Mouse (Mus musculus) neural tube, embryonic 15.5 days (tissue): ENCODE results near the gene Thtpa. TPM values are rescaled to one million over a fixed set of nuclear protein-coding genes. Genes with fewer than 3 reads are reported as not detected.

Experiments
- ATAC-seq: fragments of 200-750 bp; cut with Nextera tagmentation; 2 replicates; pipeline ENCODE4 v1.8.0; 2017; ENCODE audit warnings: mild to moderate bottlenecking, moderate TSS enrichment, moderate library complexity; ENCODE audit not compliant: low FRiP score
- H3K27ac ChIP-seq: fragments of 300-500 bp; sonication (generic); replicated peaks from 2 replicates; pipeline ENCODE4 v1.5.1; 2015; ENCODE audit warnings: mild to moderate bottlenecking, inconsistent platforms
- H3K27me3 ChIP-seq: fragments of 300-500 bp; sonication (generic); replicated peaks from 2 replicates; pipeline ENCODE4 v1.6.1; 2015; ENCODE audit warnings: inconsistent platforms
- H3K36me3 ChIP-seq: fragments of 300-500 bp; sonication (generic); 2 replicates; pipeline ENCODE4 v1.6.1; 2015; ENCODE audit warnings: inconsistent platforms
- H3K4me1 ChIP-seq: fragments of 300-500 bp; sonication (generic); 2 replicates; pipeline ENCODE4 v1.6.1; 2015; ENCODE audit warnings: inconsistent platforms
- H3K4me2 ChIP-seq: fragments of 300-500 bp; sonication (generic); 2 replicates; pipeline ENCODE4 v1.6.1; 2015; ENCODE audit warnings: inconsistent platforms, mild to moderate bottlenecking, moderate library complexity
- H3K4me3 ChIP-seq: fragments of 300-500 bp; sonication (generic); replicated peaks from 2 replicates; pipeline ENCODE4 v1.5.1; 2015; ENCODE audit warnings: mild to moderate bottlenecking, inconsistent platforms
- H3K9ac ChIP-seq: fragments of 300-500 bp; sonication (generic); replicated peaks from 2 replicates; pipeline ENCODE4 v1.6.1; 2015; ENCODE audit warnings: mild to moderate bottlenecking, inconsistent platforms
- H3K9me3 ChIP-seq: fragments of 300-500 bp; sonication (generic); replicated peaks from 2 replicates; pipeline ENCODE4 v1.6.1; 2016; ENCODE audit warnings: inconsistent platforms
- WGBS: fragments of 180-500 bp; shearing (Covaris S2); methylation state at CpG from one replicate; pipeline ENCODE4 v1.1.7; 2015; ENCODE audit warnings: mixed read lengths; 5-methylcytosine and 5-hydroxymethylcytosine counted together
- polyA plus RNA-seq: library from polyadenylated mRNA; unstranded; fragments of >200 nt; fragmentation: Nextera tagmentation; extraction: Ambion mirVana; gene quantifications from 2 replicates; pipeline ENCODE4 v1.2.1, GENCODE M21; 2015

Thtpa gene
- polyA plus RNA-seq, 1 experiment from 2014 or later: 31.6 TPM

DNA sequence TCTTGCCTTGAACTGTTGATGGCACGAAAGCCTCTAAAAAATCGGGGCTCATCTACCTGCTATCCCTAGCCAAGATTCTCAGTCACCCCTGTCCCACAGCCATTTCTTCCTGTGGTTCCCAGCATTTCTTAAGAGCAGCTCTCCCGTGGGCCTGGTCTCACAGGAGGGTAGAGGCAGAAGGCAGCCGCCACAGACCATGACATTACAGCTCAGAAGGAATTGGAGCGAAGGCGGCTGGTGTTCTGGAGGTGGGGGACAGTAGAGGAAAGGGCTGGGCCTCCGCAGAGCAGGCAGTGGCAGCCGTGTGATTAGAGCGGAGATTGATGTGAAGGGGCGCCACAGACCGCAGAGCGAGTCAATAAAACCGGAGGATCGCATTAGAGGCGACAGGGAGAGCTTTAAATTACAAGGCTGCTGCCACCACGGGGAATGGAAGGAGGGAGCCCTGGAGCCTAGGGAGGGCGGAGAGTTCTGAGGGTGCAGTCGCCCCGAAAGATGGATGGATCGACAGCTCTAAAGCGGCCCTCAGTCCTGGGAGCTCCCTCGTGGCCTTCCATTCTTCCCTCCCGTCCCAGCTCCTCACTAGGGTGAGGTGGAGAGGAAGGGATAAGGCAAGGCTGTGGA is 16.1 kb upstream of the Thtpa start:
- Histone ChIP-seq H3K9ac (peak overlapping the region; percentile 45), H3K9me3 (no peaks in the 10 kb centered on the region), H3K27me3 (no peaks in the 10 kb centered on the region), H3K4me2 (peak overlapping the region; percentile 49), H3K4me3 (peak overlapping the region; percentile 5; the same call in 1 of the 2 replicates), H3K4me1 (peaks cover 64% of the 10 kb centered on the region), H3K36me3 (peaks cover 16% of the 10 kb centered on the region), H3K27ac (peak overlapping the region; percentile 87)
- peak; percentile 70 for ATAC-seq
- WGBS: 1% methylated on average over 23 of the region's 23 CpGs

DNA sequence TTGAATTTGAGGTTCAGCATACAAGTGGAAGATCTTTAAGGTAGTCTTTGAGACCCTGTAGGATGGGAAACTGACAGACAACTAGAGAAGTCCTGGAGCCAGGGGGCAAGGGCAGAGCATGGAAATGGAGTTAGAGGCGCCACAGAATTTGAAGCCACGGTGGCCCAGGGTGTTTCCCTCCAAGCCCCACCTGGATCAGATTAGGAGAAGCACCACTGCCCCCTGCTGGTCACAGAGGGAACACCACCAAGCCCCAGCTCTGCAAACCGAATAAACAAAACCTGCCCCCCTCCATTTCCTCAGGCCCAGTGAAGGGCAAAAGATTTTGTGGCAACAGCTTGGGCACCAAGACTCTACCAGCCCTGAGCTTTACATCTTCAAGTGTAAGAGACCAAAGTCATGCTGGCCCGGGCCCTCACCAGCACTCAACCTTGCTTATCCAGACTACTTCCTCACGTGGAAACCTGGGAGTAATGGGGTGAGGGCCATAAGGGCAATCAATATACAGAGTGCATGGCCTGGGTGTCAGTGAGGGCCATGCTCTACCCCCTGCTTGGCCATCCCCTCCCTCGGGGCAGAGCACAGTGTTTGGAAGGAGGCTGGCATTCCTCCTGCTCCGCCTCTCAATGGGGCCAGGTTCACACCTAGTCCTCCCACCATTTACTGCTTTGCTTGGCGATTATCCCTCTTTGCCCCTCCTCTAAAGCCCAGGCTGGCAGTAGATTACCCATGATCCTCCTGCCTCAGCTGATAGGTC is 15.2 kb upstream of the Thtpa start:
- Histone ChIP-seq H3K4me2 (peak overlapping the region; percentile 49), H3K4me3 (no peak overlapping the region), H3K27me3 (no peaks in the 10 kb centered on the region), H3K36me3 (peaks cover 7% of the 10 kb centered on the region), H3K9ac (peak overlapping the region; percentile 45), H3K27ac (peak overlapping the region; percentile 87), H3K4me1 (peaks cover 71% of the 10 kb centered on the region), H3K9me3 (no peaks in the 10 kb centered on the region)
- ATAC-seq: peak; percentile 49; the same call in 1 of the 2 replicates
- WGBS: 15% methylated on average over 8 of the region's 8 CpGs

DNA sequence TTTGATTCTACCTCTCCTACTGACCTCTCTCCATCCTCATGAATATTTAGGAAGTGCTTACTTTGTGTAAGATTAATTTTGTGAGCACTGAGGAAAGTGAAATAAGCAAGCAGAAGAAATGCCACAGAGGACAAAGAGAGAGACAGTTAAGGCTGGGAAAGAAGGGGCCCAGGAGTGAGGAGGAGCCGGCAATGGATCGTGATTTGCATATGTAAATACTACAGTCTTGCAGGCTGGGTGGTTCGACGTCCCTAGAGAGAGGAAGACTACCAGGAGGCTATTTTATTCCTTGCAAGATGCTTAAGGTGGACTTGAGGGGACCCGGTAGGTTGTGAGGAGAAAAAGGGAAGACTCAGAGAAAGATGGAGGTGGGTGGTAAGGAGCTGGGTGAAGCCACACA is 13.5 kb upstream of the Thtpa start:
- no peaks in the 10 kb centered on the region for H3K9me3 ChIP-seq
- ATAC-seq: no peak
- H3K27me3 ChIP-seq: no peaks in the 10 kb centered on the region
- no peak overlapping the region for H3K4me2 ChIP-seq
- H3K36me3 ChIP-seq: no peaks in the 10 kb centered on the region
- H3K4me1 ChIP-seq: peaks cover 74% of the 10 kb centered on the region
- no peak overlapping the region for H3K4me3 ChIP-seq
- peak overlapping the region; percentile 66 for H3K27ac ChIP-seq
- 11% methylated on average over 5 of the region's 5 CpGs for WGBS
- H3K9ac ChIP-seq: no peak overlapping the region

DNA sequence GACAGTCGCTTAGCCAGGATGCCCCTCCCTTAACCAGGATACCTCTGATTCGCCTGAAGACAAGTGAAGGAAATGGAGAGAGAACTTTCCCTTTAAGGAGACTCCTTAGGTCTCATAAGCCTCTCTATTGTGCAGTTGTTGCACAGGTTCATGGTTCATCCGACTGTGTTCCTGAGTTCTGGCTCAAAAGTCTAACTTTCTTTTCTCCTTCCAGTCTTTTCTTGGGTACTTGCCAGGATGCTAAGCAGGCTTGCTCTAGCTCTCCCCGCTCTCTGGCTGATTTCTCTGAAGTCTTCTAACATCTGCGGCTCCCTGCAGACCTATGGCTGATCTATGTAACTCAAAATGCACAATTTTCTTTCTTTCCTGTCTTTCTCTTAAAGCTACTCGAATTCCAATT is 11.1 kb upstream of the Thtpa start:
- peaks cover 74% of the 10 kb centered on the region for H3K4me1 ChIP-seq
- H3K9ac ChIP-seq: no peak overlapping the region
- no peak overlapping the region for H3K4me2 ChIP-seq
- ATAC-seq: no peak
- no peaks in the 10 kb centered on the region for H3K27me3 ChIP-seq
- H3K36me3 ChIP-seq: no peaks in the 10 kb centered on the region
- H3K4me3 ChIP-seq: no peak overlapping the region
- 0 out of 2 replicates have a peak overlapping the region, but pooled peaks have one; percentile 33 for H3K27ac ChIP-seq
- no peaks in the 10 kb centered on the region for H3K9me3 ChIP-seq
- WGBS: 70% methylated on average over 6 of the region's 6 CpGs

DNA sequence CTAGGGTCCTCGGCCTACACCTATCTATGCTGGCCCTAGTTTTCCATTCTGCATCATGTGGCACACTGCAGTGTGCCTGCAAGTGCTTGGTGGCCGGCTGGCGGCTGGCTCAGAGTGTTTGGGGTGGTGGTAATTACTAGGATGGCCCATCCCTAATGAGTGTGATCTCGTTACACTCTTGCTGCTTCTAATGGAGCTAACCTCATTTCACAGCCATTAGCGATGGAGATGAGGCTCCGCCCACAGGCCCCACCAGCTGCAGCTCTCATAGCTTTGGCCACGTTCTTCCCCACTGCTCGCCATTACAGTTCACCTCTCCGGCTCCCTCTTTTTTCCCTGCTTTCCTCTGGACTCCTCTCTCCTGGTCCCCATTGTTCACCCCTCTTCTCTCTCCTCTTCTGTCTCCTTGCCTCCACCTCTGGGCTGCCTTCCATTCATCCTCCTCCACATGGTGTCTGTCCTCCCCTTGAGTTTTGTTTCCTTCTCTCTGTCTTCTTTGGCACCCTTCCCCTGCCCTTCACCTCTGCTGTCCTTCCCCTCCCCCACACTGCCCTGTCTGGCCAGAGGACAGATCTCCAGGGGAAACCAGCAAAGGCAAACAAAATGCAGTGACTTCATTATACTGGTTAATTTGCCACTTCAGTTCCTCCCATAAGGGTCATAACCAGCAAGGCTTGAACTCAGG is 9.1 kb upstream of the Thtpa start:
- H3K27me3 ChIP-seq: no peaks in the 10 kb centered on the region
- H3K4me3 ChIP-seq: no peak overlapping the region
- H3K9ac ChIP-seq: no peak overlapping the region; the same call in 1 of the 2 replicates
- H3K36me3 ChIP-seq: no peaks in the 10 kb centered on the region
- H3K9me3 ChIP-seq: no peaks in the 10 kb centered on the region
- peak overlapping the region; percentile 76 for H3K27ac ChIP-seq
- peaks cover 76% of the 10 kb centered on the region for H3K4me1 ChIP-seq
- WGBS: 18% methylated on average over 9 of the region's 9 CpGs
- ATAC-seq: peak; percentile 26; the same call in 1 of the 2 replicates
- peak overlapping the region; percentile 22 for H3K4me2 ChIP-seq

DNA sequence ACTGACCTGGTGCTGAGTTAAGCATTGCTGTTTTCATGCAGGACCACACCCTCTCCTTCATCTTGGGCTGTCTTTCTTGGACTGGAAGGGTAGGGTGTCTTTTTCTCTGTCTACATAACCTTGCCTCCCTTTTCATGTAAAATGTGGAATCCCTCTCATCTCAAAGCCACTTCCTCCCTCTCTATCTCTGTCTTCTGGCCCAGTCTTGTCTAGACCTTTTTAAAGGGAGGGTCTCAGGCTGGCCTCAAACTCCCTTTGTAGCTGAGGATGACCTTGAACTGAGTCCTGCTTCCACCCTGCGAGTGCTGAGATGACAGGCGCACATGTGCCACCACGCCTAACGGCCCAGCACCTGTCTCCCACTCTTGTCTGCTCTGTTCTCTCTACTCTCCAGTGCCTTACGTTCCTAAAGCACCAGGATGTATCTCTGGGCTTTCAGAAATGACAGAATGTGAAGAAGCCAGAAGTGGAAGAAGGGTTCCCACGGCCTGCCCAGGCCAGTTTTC is 8.5 kb upstream of the Thtpa start:
- no peaks in the 10 kb centered on the region for H3K9me3 ChIP-seq
- peak overlapping the region; percentile 76 for H3K27ac ChIP-seq
- WGBS: 85% methylated on average over 6 of the region's 6 CpGs
- ATAC-seq: no peak
- 0 out of 2 replicates have a peak overlapping the region, but pooled peaks have one; percentile 22 for H3K4me2 ChIP-seq
- no peaks in the 10 kb centered on the region for H3K36me3 ChIP-seq
- H3K4me1 ChIP-seq: peaks cover 79% of the 10 kb centered on the region
- no peaks in the 10 kb centered on the region for H3K27me3 ChIP-seq
- no peak overlapping the region for H3K4me3 ChIP-seq
- no peak overlapping the region; the same call in 1 of the 2 replicates for H3K9ac ChIP-seq

DNA sequence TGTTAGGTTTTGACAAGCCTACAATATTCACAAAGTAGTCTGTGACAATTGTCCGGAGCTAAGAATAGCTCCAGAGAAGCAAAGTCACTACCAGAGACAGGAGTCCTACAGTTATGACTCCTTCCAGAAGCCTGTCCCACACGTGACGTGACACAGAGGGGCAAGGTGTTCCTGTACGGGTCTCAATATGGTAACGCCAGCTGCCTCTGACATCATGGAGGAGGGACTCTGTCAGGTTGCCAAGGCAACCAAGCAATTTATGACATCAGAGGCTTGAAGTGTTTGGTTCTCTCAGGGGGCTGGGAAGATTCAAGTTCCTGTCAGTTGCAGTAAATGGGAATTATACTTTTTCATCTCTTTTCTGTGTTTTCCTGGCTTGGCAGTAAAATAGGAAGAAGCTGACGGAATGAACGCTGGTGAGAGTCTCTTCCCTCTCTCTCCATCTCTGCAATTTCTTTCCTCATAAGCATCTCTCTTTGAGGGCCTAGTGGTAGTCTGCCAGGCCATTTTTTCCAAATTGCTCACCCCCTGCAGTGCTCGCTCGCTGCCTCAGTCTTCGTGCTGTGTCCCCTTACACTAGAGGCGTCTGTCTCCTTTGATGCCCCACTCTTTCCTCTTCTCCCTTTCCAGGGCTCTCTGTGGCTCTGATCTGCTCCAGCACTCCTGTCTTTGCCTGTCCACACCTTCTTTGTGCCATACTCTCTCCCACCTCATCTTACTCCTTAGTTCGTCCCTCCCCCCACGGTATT is 5.2 kb upstream of the Thtpa start:
- no peaks in the 10 kb centered on the region for H3K9me3 ChIP-seq
- peaks cover 77% of the 10 kb centered on the region for H3K4me1 ChIP-seq
- H3K27ac ChIP-seq: peak overlapping the region; percentile 95
- 29% methylated on average over 13 of the region's 13 CpGs for WGBS
- no peak for ATAC-seq
- H3K36me3 ChIP-seq: no peaks in the 10 kb centered on the region
- H3K4me3 ChIP-seq: peak overlapping the region; percentile 72
- H3K9ac ChIP-seq: peak overlapping the region; percentile 89; the same call in 1 of the 2 replicates
- peak overlapping the region; percentile 76 for H3K4me2 ChIP-seq
- no peaks in the 10 kb centered on the region for H3K27me3 ChIP-seq

DNA sequence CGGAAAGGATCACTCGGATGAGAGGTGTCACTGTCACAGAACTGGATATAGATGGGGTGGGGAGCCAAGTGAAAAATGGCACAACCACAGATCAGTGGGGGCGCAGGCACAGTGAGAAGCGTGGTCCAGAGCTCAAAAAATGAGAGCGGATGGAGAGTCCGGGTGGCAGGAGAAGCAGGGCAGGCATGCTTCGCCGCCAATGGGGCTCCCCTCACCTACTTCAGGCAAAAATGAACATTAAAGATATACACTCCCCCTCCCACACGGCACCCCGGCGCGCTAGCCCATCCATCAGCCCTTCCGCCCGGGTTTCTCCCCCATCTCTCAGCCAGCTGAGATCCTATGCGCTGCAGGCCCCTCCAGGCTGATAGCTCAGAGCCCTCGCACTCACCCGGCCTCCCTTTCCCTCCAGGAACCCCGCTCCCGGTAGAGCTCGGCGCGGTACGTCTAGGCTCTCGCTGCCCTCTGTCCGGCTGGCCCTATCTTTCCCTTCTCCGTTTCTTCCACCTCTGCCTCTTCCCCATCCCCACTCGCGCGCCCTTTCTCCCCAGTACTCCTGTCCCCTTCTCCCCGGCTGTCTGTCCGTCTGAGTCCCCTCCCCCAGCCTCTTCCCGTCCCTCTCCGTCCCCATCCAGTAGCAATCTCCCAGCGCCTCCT is 3.2 kb upstream of the Thtpa start:
- Histone ChIP-seq H3K4me1 (peaks cover 73% of the 10 kb centered on the region), H3K27ac (peak overlapping the region; percentile 95), H3K27me3 (no peaks in the 10 kb centered on the region), H3K4me3 (peak overlapping the region; percentile 72), H3K36me3 (no peaks in the 10 kb centered on the region), H3K4me2 (peak overlapping the region; percentile 76), H3K9ac (peak overlapping the region; percentile 89), H3K9me3 (no peaks in the 10 kb centered on the region)
- WGBS: 1% methylated on average over 34 of the region's 34 CpGs
- peak; percentile 21 for ATAC-seq

DNA sequence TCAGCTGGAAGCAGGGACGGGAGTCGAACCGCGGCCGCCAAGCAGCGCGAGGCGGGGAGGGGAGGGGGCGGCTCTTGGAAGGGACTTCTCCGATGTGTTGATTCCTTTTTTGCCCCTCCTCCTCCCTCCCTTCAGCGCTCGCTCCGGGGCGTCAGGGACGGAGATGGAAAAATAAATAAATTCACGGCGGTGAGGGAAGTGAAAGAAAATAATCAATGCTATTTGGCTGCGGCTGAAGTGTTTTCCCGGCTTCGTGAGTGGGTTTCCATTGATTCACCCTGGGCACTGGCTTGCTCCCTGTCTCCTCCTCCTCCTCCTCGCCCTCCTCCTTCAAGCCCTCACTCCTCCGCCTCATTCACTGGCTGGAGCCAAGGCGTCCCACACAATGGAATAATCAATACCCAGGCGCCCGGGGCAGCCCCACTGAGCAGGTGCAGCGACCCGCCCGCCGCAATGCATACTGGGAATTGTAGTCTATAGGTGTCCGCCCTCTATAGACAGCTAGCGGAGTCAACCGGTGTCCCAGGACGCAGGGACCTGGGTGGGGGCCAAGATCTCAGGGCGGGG is 2.5 kb upstream of the Thtpa start, which contains the start of gene Zfhx2:
Gene Zfhx2, minus strand, starts transcription at position 314 of the 567 bp plus-strand sequence.
- peak within 1 kb of the TSS; percentile 76 for H3K4me2 ChIP-seq
- H3K9me3 ChIP-seq: no peaks in the 10 kb centered on the region
- H3K9ac ChIP-seq: peak within 1 kb of the TSS; percentile 89
- no peaks in the 10 kb centered on the region for H3K27me3 ChIP-seq
- WGBS: under 1% methylated on average over 34 of the region's 34 CpGs
- peak; percentile 91 for ATAC-seq
- peaks cover 73% of the 10 kb centered on the region for H3K4me1 ChIP-seq
- peak within 1 kb of the TSS; percentile 95 for H3K27ac ChIP-seq
- no peaks in the 10 kb centered on the region for H3K36me3 ChIP-seq
- peak within 1 kb of the TSS; percentile 72 for H3K4me3 ChIP-seq

DNA sequence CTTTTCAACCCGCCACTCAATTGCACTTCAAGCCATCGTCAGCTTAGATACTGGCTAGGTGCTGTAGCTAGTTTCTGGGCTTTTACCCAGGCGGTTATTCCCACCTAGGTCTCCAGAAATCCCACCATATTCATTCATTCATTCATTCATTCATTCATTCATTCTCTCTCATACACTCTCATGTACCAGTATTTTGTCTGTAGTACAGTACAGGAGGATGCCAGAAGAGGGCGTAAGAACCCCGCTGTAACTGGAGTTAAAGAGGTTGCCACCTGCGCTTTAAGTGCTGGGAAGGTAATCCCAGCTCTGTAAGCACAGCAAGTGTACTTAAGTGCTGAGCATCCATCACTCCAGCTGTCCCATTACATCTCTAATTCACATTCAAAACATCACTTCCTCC is 657 bp upstream of the Thtpa start:
- Histone ChIP-seq H3K9ac (no peak overlapping the region), H3K36me3 (peaks cover 8% of the 10 kb centered on the region; the same call in 1 of the 2 replicates), H3K4me1 (peaks cover 68% of the 10 kb centered on the region), H3K4me3 (no peak overlapping the region), H3K27me3 (no peaks in the 10 kb centered on the region), H3K4me2 (peak overlapping the region; percentile 78), H3K9me3 (no peaks in the 10 kb centered on the region), H3K27ac (0 out of 2 replicates have a peak overlapping the region, but pooled peaks have one; percentile 94)
- WGBS: 40% methylated on average over 6 of the region's 6 CpGs
- no peak for ATAC-seq
